Mouse (Mus musculus) G1E (cell line): ENCODE results near the gene Map4k3.

Experiments used
- CTCF ChIP-seq: IDR thresholded peaks from 2 replicates; pipeline ENCODE4 v1.5.1; 2012; ENCODE audit warnings: low read depth, low read length, inconsistent platforms, mixed read lengths
- GATA1 ChIP-seq: IDR thresholded peaks from 2 replicates; pipeline ENCODE4 v1.6.1; 2012; ENCODE audit warnings: borderline replicate concordance, low read length, inconsistent platforms, mixed read lengths
- GATA2 ChIP-seq: IDR thresholded peaks from 2 replicates; pipeline ENCODE4 v1.6.1; 2012; ENCODE audit warnings: low read depth, low read length, inconsistent platforms, borderline replicate concordance
- POLR2AphosphoS5 ChIP-seq: IDR thresholded peaks from 2 replicates; pipeline ENCODE4 v1.6.1; 2012; ENCODE audit warnings: low read depth, low read length, inconsistent platforms; ENCODE audit not compliant: insufficient replicate concordance
- TAL1 ChIP-seq: conservative IDR thresholded peaks from 2 replicates; pipeline ENCODE4 v1.6.1; 2012; ENCODE audit warnings: low read depth, low read length, inconsistent platforms, mixed read lengths

- no peak for TF ChIP-seq CTCF
- no peak for TF ChIP-seq GATA1
- TF ChIP-seq POLR2AphosphoS5, result no peak
- TF ChIP-seq GATA2, result no peak
- no peak for TF ChIP-seq TAL1
These were observed 151.1 kb downstream of the Map4k3 start for GRCm38 (mm10) chr17:80577214-80577613.
